Mouse (Mus musculus) layer of hippocampus, adult 8-10 months (tissue): ENCODE results near the gene Gm21854. TPM values are rescaled to one million over a fixed set of nuclear protein-coding genes. Genes with fewer than 3 reads are reported as not detected.
"Not testable (repeated sequence)": the region's sequence is repeated elsewhere in the genome, so short reads cannot be mapped to it uniquely, and the experiment has no call there.

Experiments
- DNase-seq, 2 experiments: peaks; one replicate each; pipeline ENCODE4 v3.0.0; 2022; ENCODE audit warnings: low spot score in 2 of 2
- total RNA-seq, 4 experiments: library from RNA; stranded (reverse); gene quantifications; 2 replicates each; pipeline ENCODE4 v1.2.4; 2022

The Gm21854 gene
- not detected for total RNA-seq

- not testable (repeated sequence) for DNase-seq
Measured at GRCm38 (mm10) chrY:5656686-5657085, at the start of gene Gm21854. TSS of gene Gm21854 (plus strand) at chrY:5656986.

Other genes starting within 250 kb of the Gm21854 start
- not detected for gene Gm20914, start 69.0 kb downstream of the Gm21854 start, total RNA-seq
- not detected for gene Gm28171, start 136.4 kb downstream of the Gm21854 start, total RNA-seq